In the genomic region with DNA sequence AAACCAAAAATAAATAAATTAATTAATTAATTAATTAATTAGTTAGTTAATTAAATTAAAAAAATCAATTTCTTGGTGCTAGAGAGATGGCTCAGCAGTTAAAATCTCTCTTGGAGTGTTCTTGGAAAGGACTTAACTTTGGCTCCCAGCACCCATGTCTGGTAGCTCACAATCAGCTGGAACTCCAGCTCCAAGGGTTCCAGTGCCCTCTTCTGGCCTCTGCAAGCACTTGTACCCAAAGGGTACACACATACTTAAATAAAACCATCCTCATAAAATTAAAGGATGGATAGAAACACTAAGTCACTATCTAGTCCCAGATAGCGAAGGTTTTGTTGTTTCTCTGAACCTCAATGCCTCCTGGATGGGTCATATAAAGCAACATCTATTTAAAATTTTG, we compare ENCODE assay signal across 23 mouse cellular contexts. TPM values are rescaled to one million over a fixed set of nuclear protein-coding genes. Genes with fewer than 3 reads are reported as not detected.
DNase-seq lines count a peak whose midpoint lies in the region; ATAC-seq and TF ChIP-seq lines count a peak whose summit lies in the region.
"Had no signal": no experiment of that assay in that cellular context is flagged by ENCODE, and none has a peak within 500 bp of the region (broad histone marks: within the 10 kb centered on the region; RNA-seq: fewer than 3 reads in every experiment).

No protein-coding gene starts in this region.

- TF ChIP-seq POLR2A in brain, embryonic 14.5 days (IDR thresholded peaks at IDR 0.05; ENCODE audit: borderline replicate concordance, extremely low read depth, insufficient read depth, insufficient read length, poor library complexity, severe bottlenecking) = no peak

- no peak overlapping the region for H3K9ac ChIP-seq in liver, embryonic 14.5 days (replicated peaks)
- no peak overlapping the region for H3K9ac ChIP-seq in liver, embryonic 11.5 days (ENCODE audit: low read depth, low read length)
- H3K9ac ChIP-seq: embryonic facial prominence, embryonic 15.5 days; heart, embryonic 13.5 days; hindbrain, embryonic 15.5 days had no signal

- peak; percentile 37; the same call in 1 of the 2 replicates for TF ChIP-seq CTCF in gastrocnemius, adult 2 months (IDR thresholded peaks at IDR 0.05)
- TF ChIP-seq CTCF in liver, embryonic 14.5 days (IDR thresholded peaks at IDR 0.05; ENCODE audit: low read depth) = peak; percentile 55
- no peak for TF ChIP-seq CTCF in brain, embryonic 14.5 days (IDR thresholded peaks at IDR 0.05; ENCODE audit: borderline replicate concordance, extremely low read depth, insufficient read depth, insufficient read length)

- no peaks in the 10 kb centered on the region for H3K9me3 ChIP-seq in liver, embryonic 14.5 days (ENCODE audit: control insufficient read depth, low read length)
- no peaks in the 10 kb centered on the region for H3K9me3 ChIP-seq in liver, embryonic 11.5 days (ENCODE audit: control insufficient read depth, low read length)
- H3K9me3 ChIP-seq: embryonic facial prominence, embryonic 15.5 days; forebrain, embryonic 10.5 days; heart, embryonic 13.5 days; hindbrain, embryonic 15.5 days; liver, embryonic 13.5 days had no signal

- peaks cover 13 to 14% of the 10 kb centered on the region in 2 experiments for H3K4me1 ChIP-seq in liver, embryonic 14.5 days (replicated peaks; ENCODE audit: control insufficient read depth in 2 of 2, insufficient read depth in 2 of 2, low read length in 1 of 2)
- peaks cover 10% of the 10 kb centered on the region for H3K4me1 ChIP-seq in liver, embryonic 11.5 days (replicated peaks; ENCODE audit: control insufficient read depth, insufficient read depth, low read length)
- H3K4me1 ChIP-seq: embryonic facial prominence, embryonic 15.5 days; hindbrain, embryonic 15.5 days had no signal

- no peak overlapping the region for H3K4me2 ChIP-seq in liver, embryonic 14.5 days (ENCODE audit: low read depth)
- no peak overlapping the region for H3K4me2 ChIP-seq in liver, embryonic 11.5 days
- H3K4me2 ChIP-seq: embryonic facial prominence, embryonic 15.5 days; heart, embryonic 13.5 days; hindbrain, embryonic 15.5 days; midbrain, embryonic 11.5 days had no signal

- H3K4me3 ChIP-seq in gastrocnemius, adult 2 months = no peak overlapping the region
- no peak overlapping the region for H3K4me3 ChIP-seq in liver, embryonic 14.5 days (ENCODE audit: insufficient read depth in 1 of 2, low read depth in 2 of 2, low read length in 2 of 2)
- no peak overlapping the region for H3K4me3 ChIP-seq in liver, embryonic 11.5 days (ENCODE audit: low read depth, low read length)
- H3K4me3 ChIP-seq: embryonic facial prominence, embryonic 15.5 days; forebrain, embryonic 10.5 days; heart, embryonic 13.5 days; hindbrain, embryonic 15.5 days; liver, embryonic 13.5 days had no signal

- no peak for DNase-seq in gastrocnemius, adult 2 months
- no peak for DNase-seq in gastrocnemius, postnatal 4 days (ENCODE audit: low spot score in 2 of 2)
- no peak for DNase-seq in liver, embryonic 14.5 days (ENCODE audit: low read depth in 3 of 3, low spot score in 3 of 3)
- no peak for DNase-seq in liver, embryonic 11.5 days (ENCODE audit: low spot score)
- peak; percentile 4 for DNase-seq in CD4-positive helper T cell, adult 2 months (ENCODE audit: low read depth, low spot score)
- peak; percentile 1 for DNase-seq in brain, embryonic 14.5 days (ENCODE audit: low read depth)
- DNase-seq in adrenal gland, postnatal 36 days = no peak
- no peak for DNase-seq in heart, adult 11 months
- DNase-seq: adrenal gland, postnatal 14 days; cerebellum, adult 8-10 months; gastrocnemius, postnatal 25 days; heart, postnatal 36 days; kidney, adult 18-20 months; kidney, postnatal 36 days; left cerebral cortex, postnatal 4 days; liver, embryonic 13.5 days; lung, postnatal 36 days; right cerebral cortex, postnatal 25 days had no signal

- WGBS in liver, embryonic 14.5 days (ENCODE audit: insufficient replicate concordance) = 68% methylated on average over 1 of the region's 1 CpGs
- 86% methylated on average over 1 of the region's 1 CpGs for WGBS in liver, embryonic 11.5 days

- intact Hi-C loops in gastrocnemius, adult 2 months (cut with DNase I) = loop anchor here (2.0 kb wide), 1 partner anchor 13 kb away; no protein-coding TSS in a partner anchor

- TF ChIP-seq EP300 in liver, embryonic 14.5 days (IDR thresholded peaks at IDR 0.05; ENCODE audit: low read depth) = no peak

- ATAC-seq in liver, embryonic 14.5 days (ENCODE audit: insufficient read depth) = no peak
- ATAC-seq in liver, embryonic 11.5 days (replicated peaks; ENCODE audit: low FRiP score) = no peak

- no peaks in the 10 kb centered on the region for H3K27me3 ChIP-seq in liver, embryonic 14.5 days (ENCODE audit: control insufficient read depth, insufficient read depth, low read length)
- H3K27me3 ChIP-seq in liver, embryonic 11.5 days (replicated peaks; ENCODE audit: control insufficient read depth, insufficient read depth, low read length) = no peaks in the 10 kb centered on the region
- H3K27me3 ChIP-seq: embryonic facial prominence, embryonic 15.5 days; heart, embryonic 13.5 days; hindbrain, embryonic 15.5 days; liver, embryonic 13.5 days had no signal

- H3K27ac ChIP-seq in gastrocnemius, adult 2 months = no peak overlapping the region
- H3K27ac ChIP-seq in liver, embryonic 14.5 days = no peak overlapping the region
- no peak overlapping the region for H3K27ac ChIP-seq in liver, embryonic 11.5 days (ENCODE audit: low read depth, low read length)
- H3K27ac ChIP-seq: embryonic facial prominence, embryonic 15.5 days; forebrain, embryonic 10.5 days; heart, embryonic 13.5 days; hindbrain, embryonic 15.5 days had no signal

- H3K36me3 ChIP-seq in liver, embryonic 14.5 days (replicated peaks; ENCODE audit: control insufficient read depth, insufficient read depth, low read depth) = no peaks in the 10 kb centered on the region
- no peaks in the 10 kb centered on the region for H3K36me3 ChIP-seq in liver, embryonic 11.5 days (ENCODE audit: control insufficient read depth, insufficient read depth, low read length)
- H3K36me3 ChIP-seq: embryonic facial prominence, embryonic 15.5 days; forebrain, embryonic 10.5 days; heart, embryonic 13.5 days; hindbrain, embryonic 15.5 days; liver, embryonic 13.5 days had no signal

RNA-seq across cellular contexts. Expression of a gene that starts 8.5 kb away (rescaled TPM):
- total RNA-seq in gastrocnemius, adult 2 months (2021) = 100 to 1,000 TPM; 126 to 149 TPM
- 10 to 100 TPM; 79.3 to 83.4 TPM for total RNA-seq in gastrocnemius, postnatal 4 days (2021)
- polyA plus RNA-seq in liver, embryonic 14.5 days (2012; rRNA removed) = 1.8 and 2.5 TPM in 2 replicates
- 3.3 and 4.8 TPM in 2 replicates for polyA plus RNA-seq in liver, embryonic 14.5 days (2014; fragmentation: Nextera tagmentation; extraction: Ambion mirVana)
- polyA plus RNA-seq in liver, embryonic 11.5 days (2014; fragmentation: Nextera tagmentation; extraction: Ambion mirVana) = 6.3 and 7.5 TPM in 2 replicates
- 1.2 and 1.3 TPM in 2 replicates for polyA plus RNA-seq in brain, embryonic 14.5 days (2012; rRNA removed)
- under 1 TPM in 1 of 2 experiments, not detected in 1; 0.56 TPM for total RNA-seq in adrenal gland, postnatal 36 days (2021)

RNA-seq across cellular contexts. Expression of a gene that starts 43.4 kb away (rescaled TPM):
- total RNA-seq in gastrocnemius, adult 2 months (2021) = 10 to 100 TPM; 31.4 to 51.8 TPM
- 10 to 100 TPM; 31.8 to 38.7 TPM for total RNA-seq in gastrocnemius, postnatal 4 days (2021)
- polyA plus RNA-seq in liver, embryonic 14.5 days (2012; rRNA removed) = 3.4 and 5.7 TPM in 2 replicates
- 3.7 and 5.4 TPM in 2 replicates for polyA plus RNA-seq in liver, embryonic 14.5 days (2014; fragmentation: Nextera tagmentation; extraction: Ambion mirVana)
- polyA plus RNA-seq in liver, embryonic 11.5 days (2014; fragmentation: Nextera tagmentation; extraction: Ambion mirVana) = 7.1 and 9.2 TPM in 2 replicates
- 17.0 and 21.1 TPM in 2 replicates for polyA plus RNA-seq in brain, embryonic 14.5 days (2012; rRNA removed)
- total RNA-seq in adrenal gland, postnatal 36 days (2021) = 10 to 100 TPM; 42.0 to 49.9 TPM

RNA-seq across cellular contexts. Expression of a gene that starts 43.6 kb away (rescaled TPM):
- 10 to 100 TPM; 29.7 to 34.3 TPM for total RNA-seq in gastrocnemius, adult 2 months (2021)
- total RNA-seq in gastrocnemius, postnatal 4 days (2021) = 10 to 100 TPM; 19.9 to 22.1 TPM
- 4.3 and 5.1 TPM in 2 replicates for polyA plus RNA-seq in liver, embryonic 14.5 days (2012; rRNA removed)
- 4.8 and 5.4 TPM in 2 replicates for polyA plus RNA-seq in liver, embryonic 14.5 days (2014; fragmentation: Nextera tagmentation; extraction: Ambion mirVana)
- 7.8 and 8.5 TPM in 2 replicates for polyA plus RNA-seq in liver, embryonic 11.5 days (2014; fragmentation: Nextera tagmentation; extraction: Ambion mirVana)
- polyA plus RNA-seq in brain, embryonic 14.5 days (2012; rRNA removed) = 6.8 and 6.9 TPM in 2 replicates
- total RNA-seq in adrenal gland, postnatal 36 days (2021) = 10 to 100 TPM; 25.9 to 37.3 TPM

Comparison
In these comparisons a context has a peak if more than half of its experiments do, and no peak if none do; other contexts are left out.
1. DNase-seq: peak in CD4-positive helper T cell, adult 2 months (single experiment) and brain, embryonic 14.5 days (single experiment); none in gastrocnemius, adult 2 months (single experiment), gastrocnemius, postnatal 4 days (0 of 2), liver, embryonic 14.5 days (0 of 3), liver, embryonic 11.5 days (single experiment), adrenal gland, postnatal 36 days (0 of 2) and heart, adult 11 months (single experiment).
2. RNA of a gene that starts 8.5 kb away (total RNA-seq): 126 to 149 TPM in gastrocnemius, adult 2 months and 79.3 to 83.4 TPM in gastrocnemius, postnatal 4 days; 0.56 TPM in adrenal gland, postnatal 36 days; every median in the first group is over 10 times any median in the second.